Comparison of ENCODE assay signal across 8 mouse cellular contexts in the genomic region with DNA sequence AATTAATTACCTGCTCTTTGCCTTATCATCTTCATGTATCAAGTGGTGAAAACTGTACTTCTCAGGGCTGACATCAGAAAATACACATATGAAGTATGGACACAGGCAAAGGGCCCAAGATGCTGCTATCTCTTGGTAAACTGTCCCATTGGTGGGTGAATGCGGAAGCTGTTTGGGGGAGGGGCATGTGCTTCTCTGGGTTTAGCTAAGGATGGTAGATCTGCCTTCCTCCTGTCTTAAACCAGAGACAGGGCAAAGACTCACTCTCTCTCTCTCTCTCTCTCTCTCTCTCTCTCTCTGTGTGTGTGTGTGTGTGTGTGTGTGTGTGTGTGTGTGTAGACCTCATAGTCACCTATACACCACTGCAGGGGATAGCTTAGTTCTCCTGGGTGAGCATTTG.
A peak's percentile ranks its signal among the peaks of the same experiment; 100 is the strongest.
DNase-seq lines count a peak whose midpoint lies in the region; ATAC-seq and TF ChIP-seq lines count a peak whose summit lies in the region.

No protein-coding gene starts in this region.

- intact Hi-C loops in left cerebral cortex, postnatal 10 days (cut with DNase I): no loop called here

- no peak overlapping the region for H3K4me3 ChIP-seq in forebrain, postnatal 0 days (ENCODE audit: low read depth, low read length)
- no peak overlapping the region for H3K4me3 ChIP-seq in forebrain, embryonic 16.5 days (replicated peaks; ENCODE audit: low read length)
- peak overlapping the region; percentile 2 to 12; a peak in 2 of 4 replicates for H3K4me3 ChIP-seq in MEL (ENCODE audit: control insufficient read depth in 1 of 2, insufficient read depth in 1 of 2, low read depth in 2 of 2, low read length in 2 of 2)
- no peak overlapping the region for H3K4me3 ChIP-seq in hindbrain, embryonic 15.5 days

- H3K9ac ChIP-seq in forebrain, postnatal 0 days: no peak overlapping the region
- no peak overlapping the region for H3K9ac ChIP-seq in forebrain, embryonic 16.5 days (replicated peaks; ENCODE audit: low read depth, low read length)
- H3K9ac ChIP-seq in MEL (ENCODE audit: control insufficient read depth, low read depth, low read length, poor library complexity, severe bottlenecking): no peak overlapping the region
- H3K9ac ChIP-seq in hindbrain, embryonic 15.5 days: no peak overlapping the region

- no peaks in the 10 kb centered on the region for H3K9me3 ChIP-seq in forebrain, postnatal 0 days (ENCODE audit: low read length)
- H3K9me3 ChIP-seq in forebrain, embryonic 16.5 days (ENCODE audit: control insufficient read depth, low read length): no peaks in the 10 kb centered on the region
- no peaks in the 10 kb centered on the region for H3K9me3 ChIP-seq in MEL (replicated peaks; ENCODE audit: insufficient read depth, low read length)
- no peaks in the 10 kb centered on the region for H3K9me3 ChIP-seq in hindbrain, embryonic 15.5 days

- ATAC-seq in forebrain, postnatal 0 days: no peak
- no peak for ATAC-seq in forebrain, embryonic 16.5 days
- ATAC-seq in hindbrain, embryonic 15.5 days (ENCODE audit: low FRiP score, low read depth): no peak
- ATAC-seq in monocyte, adult 5-6 weeks (replicated peaks; ENCODE audit: insufficient number of reproducible peaks, low FRiP score, low TSS enrichment, poor library complexity, severe bottlenecking): no peak

- peaks cover 5% of the 10 kb centered on the region; the same call in 1 of the 2 replicates for H3K27me3 ChIP-seq in forebrain, postnatal 0 days (ENCODE audit: insufficient read depth, low read length)
- H3K27me3 ChIP-seq in forebrain, embryonic 16.5 days (replicated peaks; ENCODE audit: control insufficient read depth, insufficient read depth, low read length): peaks cover 13% of the 10 kb centered on the region
- H3K27me3 ChIP-seq in MEL (ENCODE audit: control insufficient read depth in 1 of 2, insufficient read depth in 2 of 2, low read length in 2 of 2): no peaks in the 10 kb centered on the region
- H3K27me3 ChIP-seq in hindbrain, embryonic 15.5 days: peaks cover 5% of the 10 kb centered on the region; the same call in 1 of the 2 replicates

- no peak; a peak in 2 of 4 replicates for TF ChIP-seq EP300 in MEL (IDR thresholded peaks at IDR 0.05; ENCODE audit: low read depth in 1 of 2, low read length in 2 of 2)

- no peak overlapping the region for H3K27ac ChIP-seq in forebrain, postnatal 0 days (ENCODE audit: low read depth, low read length)
- H3K27ac ChIP-seq in forebrain, embryonic 16.5 days (ENCODE audit: low read length): no peak overlapping the region
- peak overlapping the region; percentile 57 for H3K27ac ChIP-seq in MEL (ENCODE audit: control insufficient read depth, low read depth, low read length)
- H3K27ac ChIP-seq in hindbrain, embryonic 15.5 days (replicated peaks): no peak overlapping the region

- peak overlapping the region; percentile 89; the same call in 1 of the 2 replicates for H3K4me2 ChIP-seq in forebrain, postnatal 0 days (ENCODE audit: low read depth)
- no peak overlapping the region for H3K4me2 ChIP-seq in forebrain, embryonic 16.5 days (ENCODE audit: low read length)
- H3K4me2 ChIP-seq in hindbrain, embryonic 15.5 days: peak overlapping the region; percentile 83

- DNase-seq in forebrain, postnatal 0 days: no peak
- peak; percentile 87 for DNase-seq in MEL (ENCODE audit: low read depth, low spot score)
- peak; percentile 33 for DNase-seq in lung, postnatal 14 days
- DNase-seq in left cerebral cortex, postnatal 10 days (ENCODE audit: extremely low spot score in 1 of 2, low spot score in 2 of 2): no peak
- DNase-seq in adrenal gland, adult (ENCODE audit: inconsistent age in 2 of 2, low spot score in 1 of 2): no peak

- TF ChIP-seq CTCF in forebrain, postnatal 0 days (IDR thresholded peaks at IDR 0.05; ENCODE audit: low read depth): no peak
- TF ChIP-seq CTCF in MEL (IDR thresholded peaks at IDR 0.05 in 2 of 3, conservative IDR thresholded peaks at IDR 0.05 in 1 of 3; ENCODE audit: control insufficient read depth in 1 of 3, insufficient read depth in 1 of 3, low read depth in 2 of 3, low read length in 3 of 3, poor library complexity in 1 of 3, severe bottlenecking in 1 of 3): no peak

- TF ChIP-seq RAD21 in MEL (IDR thresholded peaks at IDR 0.05; ENCODE audit: low read depth, low read length): no peak

- H3K36me3 ChIP-seq in forebrain, postnatal 0 days (ENCODE audit: insufficient read depth): peaks cover 9% of the 10 kb centered on the region
- no peaks in the 10 kb centered on the region for H3K36me3 ChIP-seq in forebrain, embryonic 16.5 days (ENCODE audit: control insufficient read depth, insufficient read depth)
- peaks cover 0 to 5% of the 10 kb centered on the region in 2 experiments; a peak in 1 of 4 replicates for H3K36me3 ChIP-seq in MEL (ENCODE audit: control insufficient read depth in 1 of 2, insufficient read depth in 2 of 2, low read length in 2 of 2)
- H3K36me3 ChIP-seq in hindbrain, embryonic 15.5 days: no peaks in the 10 kb centered on the region

- WGBS in forebrain, postnatal 0 days: 75% methylated on average over 1 of the region's 1 CpGs
- 86% methylated on average over 1 of the region's 1 CpGs for WGBS in forebrain, embryonic 16.5 days
- WGBS in hindbrain, embryonic 15.5 days: 87% methylated on average over 1 of the region's 1 CpGs

- peaks cover 2% of the 10 kb centered on the region; the same call in 1 of the 2 replicates for H3K79me2 ChIP-seq in MEL (ENCODE audit: control insufficient read depth, insufficient read depth, low read length, poor library complexity)

- no peak for TF ChIP-seq POLR2A in MEL (IDR thresholded peaks at IDR 0.05; ENCODE audit: control insufficient read depth in 1 of 2, insufficient read depth in 1 of 2, low read depth in 1 of 2, low read length in 2 of 2, poor library complexity in 1 of 2)

- peaks cover 17% of the 10 kb centered on the region for H3K4me1 ChIP-seq in forebrain, postnatal 0 days (ENCODE audit: insufficient read depth)
- peaks cover 36% of the 10 kb centered on the region for H3K4me1 ChIP-seq in forebrain, embryonic 16.5 days (replicated peaks; ENCODE audit: control insufficient read depth, insufficient read depth, low read length)
- H3K4me1 ChIP-seq in MEL (ENCODE audit: control insufficient read depth in 1 of 2, insufficient read depth in 2 of 2, low read length in 2 of 2): peaks cover 0 to 12% of the 10 kb centered on the region in 2 experiments
- peaks cover 57% of the 10 kb centered on the region for H3K4me1 ChIP-seq in hindbrain, embryonic 15.5 days (replicated peaks)

TF ChIP-seq in MEL, 35 proteins besides CTCF, POLR2A, EP300 and RAD21:
- TF ChIP-seq KAT2A (conservative IDR thresholded peaks at IDR 0.05; ENCODE audit: low read depth, low read length) (no peak; the same call in 1 of the 2 replicates), MAFK (IDR thresholded peaks at IDR 0.05; ENCODE audit: borderline replicate concordance, low read depth, low read length) (no peak), MYC (IDR thresholded peaks at IDR 0.05; ENCODE audit: low read depth, low read length) (0 out of 2 replicates have a peak, but pooled peaks have one; percentile 48), SIN3A (IDR thresholded peaks at IDR 0.05; ENCODE audit: low read length) (peak; percentile 22; the same call in 1 of the 2 replicates), ZKSCAN1 (IDR thresholded peaks at IDR 0.05; ENCODE audit: low read depth, low read length) (no peak), USF1 (IDR thresholded peaks at IDR 0.05; ENCODE audit: low read depth, low read length) (0 out of 2 replicates have a peak, but pooled peaks have one; percentile 12), ELF1 (IDR thresholded peaks at IDR 0.05; ENCODE audit: low read depth, low read length) (peak; percentile 83), GATA1 (IDR thresholded peaks at IDR 0.05; ENCODE audit: low read depth, low read length) (peak; percentile 47; the same call in 1 of the 2 replicates), SMC3 (IDR thresholded peaks at IDR 0.05; ENCODE audit: low read depth, low read length) (no peak), CHD1 (IDR thresholded peaks at IDR 0.05; ENCODE audit: low read depth, low read length) (no peak), ZNF384 (IDR thresholded peaks at IDR 0.05; ENCODE audit: low read depth, low read length) (no peak), CHD2 (IDR thresholded peaks at IDR 0.05; ENCODE audit: low read length) (peak; percentile 26; the same call in 1 of the 2 replicates), TBP (IDR thresholded peaks at IDR 0.05; ENCODE audit: low read depth, low read length) (0 out of 2 replicates have a peak, but pooled peaks have one; percentile 15), JUND (IDR thresholded peaks at IDR 0.05; ENCODE audit: low read depth, low read length) (peak; percentile 64; the same call in 1 of the 2 replicates), ETS1 (IDR thresholded peaks at IDR 0.05; ENCODE audit: low read depth, low read length) (no peak), NELFE (IDR thresholded peaks at IDR 0.05; ENCODE audit: low read depth, low read length) (no peak), BHLHE40 (IDR thresholded peaks at IDR 0.05; ENCODE audit: borderline replicate concordance, low read depth, low read length) (no peak), TCF12 (IDR thresholded peaks at IDR 0.05; ENCODE audit: low read depth, low read length) (no peak)
TF ChIP-seq in MEL: peak in this region for 8.

Comparison
In these comparisons a context has a peak if more than half of its experiments do, and no peak if none do; other contexts are left out.
1. DNase-seq: peak in MEL (single experiment) and lung, postnatal 14 days (single experiment); none in forebrain, postnatal 0 days (single experiment), left cerebral cortex, postnatal 10 days (0 of 2) and adrenal gland, adult (0 of 2).
2. H3K4me3 ChIP-seq: peak in MEL (2 of 2); none in forebrain, postnatal 0 days (single experiment), forebrain, embryonic 16.5 days (single experiment) and hindbrain, embryonic 15.5 days (single experiment).